ENCODE assay signal across 18 mouse cellular contexts in the genomic region with DNA sequence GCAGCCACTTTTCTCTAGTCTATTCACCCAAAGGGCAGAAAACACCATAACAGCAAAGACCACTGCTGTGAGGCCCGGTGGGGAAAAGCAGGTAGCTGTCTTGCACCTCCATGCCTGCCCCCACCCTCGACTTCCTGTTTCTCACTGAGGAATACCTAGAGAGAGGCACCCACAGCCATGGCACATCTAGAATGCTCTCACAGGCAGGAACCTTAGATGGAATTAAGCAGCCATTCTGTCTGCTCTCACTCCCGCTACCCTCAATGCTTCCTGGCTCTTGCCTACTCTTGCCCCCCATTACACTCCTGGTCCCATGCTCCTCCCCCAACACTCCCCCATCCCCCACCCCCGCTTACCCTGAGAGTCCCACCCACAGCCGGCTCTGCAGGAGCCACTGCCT. TPM values are rescaled to one million over a fixed set of nuclear protein-coding genes. Genes with fewer than 3 reads are reported as not detected.
DNase-seq lines count a peak whose midpoint lies in the region; ATAC-seq and TF ChIP-seq lines count a peak whose summit lies in the region.
"Had no signal": no experiment of that assay in that cellular context is flagged by ENCODE, and none has a peak within 500 bp of the region (broad histone marks: within the 10 kb centered on the region; RNA-seq: fewer than 3 reads in every experiment).

No protein-coding gene starts in this region.

- H3K27me3 ChIP-seq in forebrain, embryonic 10.5 days (ENCODE audit: poor library complexity, severe bottlenecking), result peaks cover 26% of the 10 kb centered on the region; the same call in 1 of the 2 replicates
- no peaks in the 10 kb centered on the region for H3K27me3 ChIP-seq in forebrain, embryonic 13.5 days
- no peaks in the 10 kb centered on the region for H3K27me3 ChIP-seq in hindbrain, embryonic 13.5 days
- no peaks in the 10 kb centered on the region for H3K27me3 ChIP-seq in hindbrain, postnatal 0 days (ENCODE audit: insufficient read depth, low read length)
- H3K27me3 ChIP-seq in midbrain, postnatal 0 days (ENCODE audit: insufficient read depth, low read length), result no peaks in the 10 kb centered on the region
- H3K27me3 ChIP-seq in kidney, embryonic 16.5 days (ENCODE audit: insufficient read depth, low read length), result no peaks in the 10 kb centered on the region
- H3K27me3 ChIP-seq: liver, embryonic 15.5 days had no signal

- peaks cover 23% of the 10 kb centered on the region for H3K4me1 ChIP-seq in forebrain, embryonic 10.5 days
- peaks cover 21% of the 10 kb centered on the region for H3K4me1 ChIP-seq in forebrain, embryonic 13.5 days
- H3K4me1 ChIP-seq in hindbrain, embryonic 13.5 days (replicated peaks), result peaks cover 37% of the 10 kb centered on the region
- H3K4me1 ChIP-seq in hindbrain, postnatal 0 days (ENCODE audit: insufficient read depth, low read length), result peaks cover 12% of the 10 kb centered on the region; the same call in 1 of the 2 replicates
- 0 out of 2 replicates have a peak, but pooled peaks cover 6% of the 10 kb centered on the region for H3K4me1 ChIP-seq in midbrain, postnatal 0 days (ENCODE audit: insufficient read depth, low read length)
- no peaks in the 10 kb centered on the region for H3K4me1 ChIP-seq in kidney, embryonic 16.5 days (ENCODE audit: insufficient read depth, low read length)
- H3K4me1 ChIP-seq: heart, embryonic 13.5 days; liver, embryonic 15.5 days had no signal

- DNase-seq in forebrain, embryonic 10.5 days (ENCODE audit: extremely low spot score, low spot score), result no peak
- DNase-seq in hindbrain, postnatal 0 days (ENCODE audit: low spot score), result no peak
- no peak for DNase-seq in midbrain, postnatal 0 days (ENCODE audit: low spot score)
- DNase-seq in kidney, postnatal 4 days, result no peak
- DNase-seq: gastrocnemius, postnatal 14 days; heart, adult 18-20 months; kidney, adult 8-10 months; kidney, postnatal 25 days; right cerebral cortex, postnatal 25 days had no signal

- no peak for TF ChIP-seq CTCF in hindbrain, postnatal 0 days (IDR thresholded peaks at IDR 0.05; ENCODE audit: low read depth)
- no peak for TF ChIP-seq CTCF in midbrain, postnatal 0 days (IDR thresholded peaks at IDR 0.05)

- H3K9ac ChIP-seq in forebrain, embryonic 13.5 days, result no peak overlapping the region
- peak overlapping the region; percentile 21; the same call in 1 of the 2 replicates for H3K9ac ChIP-seq in hindbrain, embryonic 13.5 days
- no peak overlapping the region for H3K9ac ChIP-seq in hindbrain, postnatal 0 days (replicated peaks; ENCODE audit: low read length)
- H3K9ac ChIP-seq in midbrain, postnatal 0 days (replicated peaks; ENCODE audit: low read length, poor library complexity, severe bottlenecking), result no peak overlapping the region
- no peak overlapping the region for H3K9ac ChIP-seq in kidney, embryonic 16.5 days (replicated peaks; ENCODE audit: low read length)
- H3K9ac ChIP-seq: forebrain, embryonic 12.5 days; heart, embryonic 13.5 days; liver, embryonic 15.5 days had no signal

- H3K27ac ChIP-seq in forebrain, embryonic 10.5 days, result peak overlapping the region; percentile 54; the same call in 1 of the 2 replicates
- H3K27ac ChIP-seq in forebrain, embryonic 13.5 days, result no peak overlapping the region
- H3K27ac ChIP-seq in hindbrain, embryonic 13.5 days, result peak overlapping the region; percentile 89
- peak overlapping the region; percentile 56 for H3K27ac ChIP-seq in hindbrain, postnatal 0 days
- H3K27ac ChIP-seq in midbrain, postnatal 0 days (ENCODE audit: low read depth, low read length), result peak overlapping the region; percentile 74
- H3K27ac ChIP-seq in kidney, embryonic 16.5 days (ENCODE audit: low read length), result no peak overlapping the region
- H3K27ac ChIP-seq: embryonic facial prominence, embryonic 10.5 days; forebrain, embryonic 12.5 days; heart, embryonic 13.5 days; liver, embryonic 15.5 days had no signal

- H3K4me2 ChIP-seq in forebrain, embryonic 13.5 days, result no peak overlapping the region
- H3K4me2 ChIP-seq in hindbrain, embryonic 13.5 days, result peak overlapping the region; percentile 21; the same call in 1 of the 2 replicates
- H3K4me2 ChIP-seq in hindbrain, postnatal 0 days (ENCODE audit: low read depth, low read length), result no peak overlapping the region
- no peak overlapping the region for H3K4me2 ChIP-seq in midbrain, postnatal 0 days (ENCODE audit: low read depth, low read length, poor library complexity, severe bottlenecking)
- H3K4me2 ChIP-seq in kidney, embryonic 16.5 days (replicated peaks; ENCODE audit: low read depth, low read length), result no peak overlapping the region
- H3K4me2 ChIP-seq: forebrain, embryonic 12.5 days; heart, embryonic 13.5 days; liver, embryonic 15.5 days had no signal

- 65% methylated on average over 5 of the region's 5 CpGs for WGBS in forebrain, embryonic 10.5 days
- WGBS in forebrain, embryonic 13.5 days, result 63% methylated on average over 5 of the region's 5 CpGs
- WGBS in hindbrain, embryonic 13.5 days, result 63% methylated on average over 5 of the region's 5 CpGs
- 60% methylated on average over 5 of the region's 5 CpGs for WGBS in hindbrain, postnatal 0 days
- WGBS in midbrain, postnatal 0 days, result 54% methylated on average over 5 of the region's 5 CpGs
- WGBS in kidney, embryonic 16.5 days, result 57% methylated on average over 5 of the region's 5 CpGs

- no peak for ATAC-seq in forebrain, embryonic 13.5 days
- 0 out of 2 replicates have a peak, but pooled peaks have one; percentile 11 for ATAC-seq in hindbrain, embryonic 13.5 days (ENCODE audit: low FRiP score)
- ATAC-seq in hindbrain, postnatal 0 days, result peak; percentile 16; the same call in 1 of the 2 replicates
- no peak for ATAC-seq in midbrain, postnatal 0 days (ENCODE audit: low FRiP score)
- no peak for ATAC-seq in kidney, embryonic 16.5 days (ENCODE audit: low FRiP score, low TSS enrichment)
- ATAC-seq: lung, postnatal 0 days had no signal

- no peak overlapping the region for H3K4me3 ChIP-seq in forebrain, embryonic 10.5 days
- H3K4me3 ChIP-seq in forebrain, embryonic 13.5 days, result no peak overlapping the region
- no peak overlapping the region for H3K4me3 ChIP-seq in hindbrain, embryonic 13.5 days
- H3K4me3 ChIP-seq in hindbrain, postnatal 0 days (ENCODE audit: low read length), result no peak overlapping the region
- no peak overlapping the region for H3K4me3 ChIP-seq in midbrain, postnatal 0 days (ENCODE audit: low read depth, low read length)
- H3K4me3 ChIP-seq in kidney, embryonic 16.5 days (ENCODE audit: low read length), result no peak overlapping the region
- H3K4me3 ChIP-seq: embryonic facial prominence, embryonic 10.5 days; forebrain, embryonic 12.5 days; heart, embryonic 13.5 days; liver, embryonic 15.5 days had no signal

- H3K9me3 ChIP-seq in forebrain, embryonic 10.5 days, result no peaks in the 10 kb centered on the region
- H3K9me3 ChIP-seq in forebrain, embryonic 13.5 days (replicated peaks), result no peaks in the 10 kb centered on the region
- H3K9me3 ChIP-seq in hindbrain, embryonic 13.5 days, result no peaks in the 10 kb centered on the region
- no peaks in the 10 kb centered on the region for H3K9me3 ChIP-seq in hindbrain, postnatal 0 days (ENCODE audit: low read length)
- H3K9me3 ChIP-seq in midbrain, postnatal 0 days (ENCODE audit: low read length), result no peaks in the 10 kb centered on the region
- no peaks in the 10 kb centered on the region for H3K9me3 ChIP-seq in kidney, embryonic 16.5 days (ENCODE audit: low read length)
- H3K9me3 ChIP-seq: embryonic facial prominence, embryonic 10.5 days; forebrain, embryonic 12.5 days; heart, embryonic 13.5 days; liver, embryonic 15.5 days had no signal

- H3K36me3 ChIP-seq in forebrain, embryonic 10.5 days (replicated peaks), result no peaks in the 10 kb centered on the region
- H3K36me3 ChIP-seq in forebrain, embryonic 13.5 days (ENCODE audit: poor library complexity, severe bottlenecking), result no peaks in the 10 kb centered on the region
- no peaks in the 10 kb centered on the region for H3K36me3 ChIP-seq in hindbrain, embryonic 13.5 days
- no peaks in the 10 kb centered on the region for H3K36me3 ChIP-seq in hindbrain, postnatal 0 days (ENCODE audit: insufficient read depth, low read length)
- H3K36me3 ChIP-seq in midbrain, postnatal 0 days (ENCODE audit: insufficient read depth, low read length), result no peaks in the 10 kb centered on the region
- H3K36me3 ChIP-seq in kidney, embryonic 16.5 days (ENCODE audit: insufficient read depth, low read length), result no peaks in the 10 kb centered on the region
- H3K36me3 ChIP-seq: embryonic facial prominence, embryonic 10.5 days; forebrain, embryonic 12.5 days; heart, embryonic 13.5 days; liver, embryonic 15.5 days had no signal

RNA-seq across cellular contexts. Expression of gene Rbfox3, which starts 20.9 kb away (rescaled TPM):
- 2.0 and 2.6 TPM in 2 replicates for polyA plus RNA-seq in forebrain, embryonic 10.5 days (2016; fragmentation: Nextera tagmentation; extraction: Ambion mirVana)
- 32.0 and 34.0 TPM in 2 replicates for polyA plus RNA-seq in forebrain, embryonic 13.5 days (2015; fragmentation: Nextera tagmentation; extraction: Ambion mirVana)
- polyA plus RNA-seq in hindbrain, embryonic 13.5 days (2015; fragmentation: Nextera tagmentation; extraction: Ambion mirVana), result 54.3 and 55.2 TPM in 2 replicates
- total RNA-seq in hindbrain, postnatal 0 days (2014; rRNA removed), result 50.0 and 52.6 TPM in 2 replicates
- polyA plus RNA-seq in hindbrain, postnatal 0 days (2015; fragmentation: Nextera tagmentation; extraction: Ambion mirVana), result 75.5 and 76.8 TPM in 2 replicates
- total RNA-seq in midbrain, postnatal 0 days (2014; rRNA removed), result 41.2 and 60.3 TPM in 2 replicates
- polyA plus RNA-seq in midbrain, postnatal 0 days (2015; fragmentation: Nextera tagmentation; extraction: Ambion mirVana), result 72.5 and 73.3 TPM in 2 replicates
- 0.63 and 1.0 TPM in 2 replicates for polyA plus RNA-seq in kidney, embryonic 16.5 days (2015; fragmentation: Nextera tagmentation; extraction: Ambion mirVana)
- polyA plus RNA-seq: C2C12 had no signal

Comparison
In these comparisons a context has a peak if more than half of its experiments do, and no peak if none do; other contexts are left out.
1. H3K27ac ChIP-seq: peak in forebrain, embryonic 10.5 days (single experiment), hindbrain, embryonic 13.5 days (single experiment), hindbrain, postnatal 0 days (single experiment) and midbrain, postnatal 0 days (single experiment); none in forebrain, embryonic 13.5 days (single experiment) and kidney, embryonic 16.5 days (single experiment).
2. ATAC-seq: peak in hindbrain, embryonic 13.5 days (single experiment) and hindbrain, postnatal 0 days (single experiment); none in forebrain, embryonic 13.5 days (single experiment), midbrain, postnatal 0 days (single experiment) and kidney, embryonic 16.5 days (single experiment).